Mouse (Mus musculus): ENCODE measurements at regions not wholly inside any gene's neighbourhood (a gene's known extent, or its start where the extent isn't known, plus 50 kb on each side); places are given as distances from the start of the nearest gene placed in this dataset.

- DNase-seq: no peak
Observed at GRCm38 (mm10) chr2:8115891-8116290, 606.5 kb upstream of the Celf2 start.

GRCm38 (mm10) chr2:8112361-8113073, 603.2 kb upstream of the Celf2 start:
- no peak for DNase-seq

- DNase-seq: no peak
Observed at GRCm38 (mm10) chr2:8094157-8094556, 584.8 kb upstream of the Celf2 start.

GRCm38 (mm10) chr2:8067901-8068300, 558.5 kb upstream of the Celf2 start:
- DNase-seq: no peak

GRCm38 (mm10) chr2:8061687-8062086, 552.3 kb upstream of the Celf2 start:
- DNase-seq: no peak

GRCm38 (mm10) chr2:8029212-8029611, 519.8 kb upstream of the Celf2 start:
- no peak for DNase-seq

- no peak for DNase-seq
Observed at GRCm38 (mm10) chr2:8027571-8027970, 518.2 kb upstream of the Celf2 start.

- DNase-seq: no peak
Observed at GRCm38 (mm10) chr2:8026648-8027047, 517.3 kb upstream of the Celf2 start.

- DNase-seq: no peak
Observed at GRCm38 (mm10) chr2:8022651-8023050, 513.3 kb upstream of the Celf2 start.

GRCm38 (mm10) chr2:8022043-8022442, 512.7 kb upstream of the Celf2 start:
- DNase-seq: no peak

- no peak for DNase-seq
Observed at GRCm38 (mm10) chr2:8012826-8013225, 503.5 kb upstream of the Celf2 start.

GRCm38 (mm10) chr2:7999444-7999843, 490.1 kb upstream of the Celf2 start:
- DNase-seq: no peak

- no peak for DNase-seq
Observed at GRCm38 (mm10) chr2:7974471-7974870, 465.1 kb upstream of the Celf2 start.

GRCm38 (mm10) chr2:7963456-7963855, 454.1 kb upstream of the Celf2 start:
- DNase-seq: no peak

GRCm38 (mm10) chr2:7954210-7954609, 444.8 kb upstream of the Celf2 start:
- no peak for DNase-seq

GRCm38 (mm10) chr2:7952846-7953245, 443.5 kb upstream of the Celf2 start:
- DNase-seq: no peak

GRCm38 (mm10) chr2:7944946-7945345, 435.6 kb upstream of the Celf2 start:
- peak; percentile 30 for DNase-seq

- no peak for DNase-seq
Observed at GRCm38 (mm10) chr2:7933617-7934016, 424.3 kb upstream of the Celf2 start.

- no peak for DNase-seq
Observed at GRCm38 (mm10) chr2:7906271-7906670, 396.9 kb upstream of the Celf2 start.

GRCm38 (mm10) chr2:7893787-7894186, 384.4 kb upstream of the Celf2 start:
- DNase-seq: no peak
